Mouse (Mus musculus) layer of hippocampus, adult 9-11 months (tissue): ENCODE data around the gene Gadd45a.
A peak's percentile ranks its signal among the peaks of the same experiment; 100 is the strongest.

Experiments
- DNase-seq: peaks from one replicate; pipeline ENCODE4 v3.0.0; 2022

Gene Gadd45a

GRCm38 (mm10) chr6:67015739-67016519, 21.3 kb downstream of the Gadd45a start:
- DNase-seq, result no peak

- peak; percentile 14 for DNase-seq
Measured at GRCm38 (mm10) chr6:67014679-67015075, 22.6 kb downstream of the Gadd45a start.

GRCm38 (mm10) chr6:67013949-67014678, 23.1 kb downstream of the Gadd45a start:
- no peak for DNase-seq

- DNase-seq, result no peak
Measured at GRCm38 (mm10) chr6:67013293-67013948, 23.8 kb downstream of the Gadd45a start.

GRCm38 (mm10) chr6:67011217-67011518, 26.1 kb downstream of the Gadd45a start:
- DNase-seq, result no peak

GRCm38 (mm10) chr6:67010370-67011216, 26.7 kb downstream of the Gadd45a start:
- no peak for DNase-seq

- DNase-seq, result no peak
Measured at GRCm38 (mm10) chr6:67009888-67010287, 27.4 kb downstream of the Gadd45a start.

- no peak for DNase-seq
Measured at GRCm38 (mm10) chr6:66999800-67000199, 37.5 kb downstream of the Gadd45a start.

GRCm38 (mm10) chr6:66998645-66999044, 38.6 kb downstream of the Gadd45a start:
- DNase-seq, result no peak

- no peak for DNase-seq
Measured at GRCm38 (mm10) chr6:66996257-66996656, 41.0 kb downstream of the Gadd45a start.

- no peak for DNase-seq
Measured at GRCm38 (mm10) chr6:66995825-66996224, 41.4 kb downstream of the Gadd45a start.

GRCm38 (mm10) chr6:66994981-66995380, 42.3 kb downstream of the Gadd45a start:
- DNase-seq, result no peak

- DNase-seq, result no peak
Measured at GRCm38 (mm10) chr6:66992786-66993185, 44.5 kb downstream of the Gadd45a start.

GRCm38 (mm10) chr6:66992232-66992631, 45.0 kb downstream of the Gadd45a start:
- no peak for DNase-seq

- DNase-seq, result no peak
Measured at GRCm38 (mm10) chr6:66989518-66989917, 47.7 kb downstream of the Gadd45a start.

- no peak for DNase-seq
Measured at GRCm38 (mm10) chr6:66989037-66989436, 48.2 kb downstream of the Gadd45a start.

GRCm38 (mm10) chr6:66988363-66988762, 48.9 kb downstream of the Gadd45a start:
- no peak for DNase-seq

- DNase-seq, result no peak
Measured at GRCm38 (mm10) chr6:66987643-66988042, 49.6 kb downstream of the Gadd45a start.

- no peak for DNase-seq
Measured at GRCm38 (mm10) chr6:66986063-66986462, 51.2 kb downstream of the Gadd45a start.

GRCm38 (mm10) chr6:66985500-66985899, 51.8 kb downstream of the Gadd45a start:
- DNase-seq, result no peak
